Mouse (Mus musculus): ENCODE results near the gene Rapgef3.

DNA sequence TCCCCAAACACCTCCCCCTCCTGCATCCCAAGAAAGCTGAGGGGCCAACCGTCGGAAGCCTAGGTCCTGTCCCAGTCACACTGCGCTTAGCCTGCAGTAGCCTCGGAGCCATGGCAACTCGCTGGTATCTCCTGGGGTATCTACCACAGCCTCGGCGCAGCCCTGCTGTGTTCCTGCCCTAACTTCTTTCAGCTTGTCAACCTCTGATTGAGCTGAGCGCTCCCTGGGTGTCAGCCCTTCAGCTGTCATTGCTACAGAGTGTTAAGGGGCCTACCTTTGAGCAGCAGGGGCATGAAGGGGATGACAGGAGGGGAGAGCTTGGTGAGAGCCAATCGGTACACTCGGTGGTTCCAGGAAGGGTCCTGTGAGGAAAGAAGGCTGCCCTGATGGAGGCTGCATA is 19.5 kb downstream of the Rapgef3 start:
- 0 out of 2 replicates have a peak, but pooled peaks have one; percentile 22 for TF ChIP-seq EP300 (IDR thresholded peaks at IDR 0.05; ENCODE audit: low read depth)
- TF ChIP-seq CTCF (IDR thresholded peaks at IDR 0.05; ENCODE audit: low read depth): no peak

All from heart, postnatal 0 days (tissue).